Mouse (Mus musculus): ENCODE results near the gene Ino80b. TPM values are rescaled to one million over a fixed set of nuclear protein-coding genes. Genes with fewer than 3 reads are reported as not detected.

Gene Ino80b
- polyA plus RNA-seq, 1 experiment from 2014 or later = 13.3 TPM

DNA sequence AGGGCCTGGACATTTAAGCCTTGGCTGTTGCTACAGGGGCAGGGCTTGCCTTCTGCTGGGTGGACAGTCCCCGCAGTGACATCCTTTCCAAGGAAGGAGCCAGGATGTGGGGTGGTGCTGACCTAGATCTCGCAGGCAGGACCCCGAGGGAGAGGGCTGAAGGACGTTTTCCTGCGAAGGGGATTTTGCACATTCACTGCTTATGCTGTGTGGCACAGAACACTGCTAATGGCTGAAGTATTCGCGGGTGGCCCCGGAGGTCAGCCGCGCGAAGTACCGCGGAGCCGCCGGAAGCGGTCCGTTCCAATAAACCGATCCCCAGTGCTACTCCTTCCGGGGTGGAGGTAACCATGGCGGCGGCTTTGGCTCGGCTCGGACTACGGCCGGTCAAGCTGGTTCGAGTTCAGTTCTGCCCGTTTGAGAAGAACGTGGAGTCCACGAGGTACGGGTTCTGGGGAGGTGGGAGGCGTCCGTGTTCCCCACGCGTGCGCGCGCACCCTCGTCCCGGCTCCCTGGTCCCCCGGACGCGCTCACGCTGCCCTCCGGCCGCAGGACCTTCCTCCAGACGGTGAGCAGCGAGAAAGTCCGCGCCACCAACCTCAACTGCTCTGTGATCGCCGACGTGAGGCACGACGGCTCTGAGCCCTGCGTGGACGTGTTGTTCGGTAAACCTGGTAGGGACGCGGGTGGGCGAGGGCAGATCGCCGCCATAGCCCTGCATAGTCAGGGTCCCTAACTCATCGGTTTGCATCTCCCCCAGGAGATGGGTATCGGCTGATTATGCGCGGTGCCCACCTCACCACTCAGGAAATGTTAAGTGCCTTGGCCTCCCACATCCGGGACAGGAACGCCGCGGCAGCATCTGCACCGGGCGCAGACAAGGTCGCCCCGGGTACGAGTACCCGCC lies 16.2 kb downstream of the Ino80b start, which contains the start of gene Mrpl53:
TSS of gene Mrpl53 (plus strand) at position 279 of the 907 bp plus-strand sequence.
- WGBS = under 1% methylated on average over 76 of the region's 76 CpGs
- peak within 1 kb of the TSS; percentile 85 for H3K4me2 ChIP-seq
- peak; percentile 89 for ATAC-seq (ENCODE audit: insufficient read depth)

DNA sequence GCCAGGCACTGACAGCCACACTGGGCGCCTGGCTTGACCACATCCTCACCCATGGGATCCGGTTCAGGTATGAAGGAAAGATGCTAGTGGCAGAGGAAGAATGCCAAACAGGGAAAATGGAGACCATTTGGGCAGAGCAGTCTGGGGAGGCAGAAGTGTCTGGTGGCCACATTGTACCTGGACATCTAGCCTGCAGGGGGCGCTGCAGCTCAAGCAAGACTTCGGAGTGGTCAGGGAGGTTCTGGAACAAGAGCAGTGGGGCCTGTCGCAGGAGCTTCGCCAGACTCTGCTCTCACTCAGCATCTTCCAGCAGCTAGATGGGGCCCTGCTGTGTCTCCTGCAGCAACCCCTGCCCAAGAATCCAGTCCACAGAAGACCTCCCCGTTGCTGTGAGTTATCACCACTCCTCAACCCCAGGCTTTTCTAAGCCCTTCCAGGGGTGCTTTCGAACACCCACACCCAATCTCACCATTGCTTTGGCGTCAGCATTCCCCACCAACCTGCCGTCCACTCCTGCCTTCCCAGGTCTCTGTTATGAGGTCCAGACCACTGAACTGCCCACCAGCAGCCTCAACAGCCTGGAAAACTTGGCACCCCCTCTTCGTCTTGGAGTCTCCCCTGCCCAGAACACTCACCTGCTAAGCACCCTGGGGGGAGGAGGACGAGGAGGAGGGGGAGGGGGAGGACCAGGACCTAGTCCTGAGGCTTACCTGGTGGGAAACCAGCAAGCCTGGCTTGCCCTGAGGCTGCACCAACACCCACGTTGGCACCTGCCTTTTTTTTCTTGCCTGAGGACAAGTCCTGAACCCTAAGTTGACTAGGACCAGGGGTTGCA lies 17.4 kb downstream of the Ino80b start:
- TF ChIP-seq CTCF (IDR thresholded peaks at IDR 0.05; ENCODE audit: low read depth) = peak; percentile 90
- Histone ChIP-seq H3K4me2 (peak overlapping the region; percentile 85), H3K9me3 (ENCODE audit: low read depth, low read length) (no peaks in the 10 kb centered on the region), H3K4me3 (ENCODE audit: low read depth, low read length) (peak overlapping the region; percentile 73), H3K4me1 (ENCODE audit: insufficient read depth) (peaks cover 10% of the 10 kb centered on the region; the same call in 1 of the 2 replicates), H3K27ac (ENCODE audit: low read depth) (0 out of 2 replicates have a peak overlapping the region, but pooled peaks have one; percentile 85), H3K27me3 (ENCODE audit: insufficient read depth, low read length) (no peaks in the 10 kb centered on the region), H3K36me3 (ENCODE audit: insufficient read depth) (peaks cover 16% of the 10 kb centered on the region; the same call in 1 of the 2 replicates), H3K9ac (peak overlapping the region; percentile 88)
- peak; percentile 31; the same call in 1 of the 2 replicates for ATAC-seq (ENCODE audit: insufficient read depth)
- DNase-seq = peak; percentile 86
- 39% methylated on average over 13 of the region's 13 CpGs for WGBS

More for the DNA sequence above, 16.2 kb downstream of the Ino80b start, which contains the start of gene Mrpl53:
- Histone ChIP-seq H3K9ac (peak within 1 kb of the TSS; percentile 88), H3K27ac (ENCODE audit: low read depth) (peak within 1 kb of the TSS; percentile 85), H3K27me3 (ENCODE audit: insufficient read depth, low read length) (no peaks in the 10 kb centered on the region), H3K9me3 (ENCODE audit: low read depth, low read length) (no peaks in the 10 kb centered on the region), H3K4me3 (ENCODE audit: low read depth, low read length) (peak within 1 kb of the TSS; percentile 73), H3K4me1 (ENCODE audit: insufficient read depth) (0 out of 2 replicates have a peak, but pooled peaks cover 6% of the 10 kb centered on the region), H3K36me3 (ENCODE audit: insufficient read depth) (peaks cover 16% of the 10 kb centered on the region; the same call in 1 of the 2 replicates)
- no peak for TF ChIP-seq CTCF (IDR thresholded peaks at IDR 0.05; ENCODE audit: low read depth)
- DNase-seq = peak; percentile 90

DNA sequence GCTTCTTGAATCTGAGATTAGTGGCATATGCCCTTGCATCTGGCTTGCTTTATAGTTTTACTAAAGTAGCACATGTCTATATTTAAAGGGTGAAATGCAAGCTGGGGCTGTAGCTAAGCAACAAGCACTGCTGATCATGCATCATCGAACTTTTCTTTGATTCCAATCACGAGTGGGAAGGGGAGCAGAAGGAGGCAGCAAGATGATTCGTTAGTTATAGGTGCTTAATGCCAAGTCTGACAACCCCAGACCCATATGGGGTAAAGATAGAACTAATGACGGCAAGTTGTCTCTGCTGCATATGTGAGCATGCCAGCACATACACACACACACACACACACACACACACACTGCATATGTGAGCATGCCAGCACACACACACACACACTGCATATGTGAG lies 21.1 kb downstream of the Ino80b start:
- no peak for ATAC-seq (ENCODE audit: insufficient read depth)
- peaks cover 9% of the 10 kb centered on the region; the same call in 1 of the 2 replicates for H3K4me1 ChIP-seq (ENCODE audit: insufficient read depth)
- DNase-seq = no peak
- no peak overlapping the region for H3K9ac ChIP-seq
- WGBS = 71% methylated on average over 4 of the region's 4 CpGs
- no peak for TF ChIP-seq CTCF (IDR thresholded peaks at IDR 0.05; ENCODE audit: low read depth)
- H3K36me3 ChIP-seq (ENCODE audit: insufficient read depth) = peaks cover 9% of the 10 kb centered on the region; the same call in 1 of the 2 replicates
- H3K27ac ChIP-seq (ENCODE audit: low read depth) = no peak overlapping the region
- H3K9me3 ChIP-seq (ENCODE audit: low read depth, low read length) = no peaks in the 10 kb centered on the region
- H3K27me3 ChIP-seq (ENCODE audit: insufficient read depth, low read length) = no peaks in the 10 kb centered on the region
- H3K4me2 ChIP-seq = no peak overlapping the region
- no peak overlapping the region for H3K4me3 ChIP-seq (ENCODE audit: low read depth, low read length)

DNA sequence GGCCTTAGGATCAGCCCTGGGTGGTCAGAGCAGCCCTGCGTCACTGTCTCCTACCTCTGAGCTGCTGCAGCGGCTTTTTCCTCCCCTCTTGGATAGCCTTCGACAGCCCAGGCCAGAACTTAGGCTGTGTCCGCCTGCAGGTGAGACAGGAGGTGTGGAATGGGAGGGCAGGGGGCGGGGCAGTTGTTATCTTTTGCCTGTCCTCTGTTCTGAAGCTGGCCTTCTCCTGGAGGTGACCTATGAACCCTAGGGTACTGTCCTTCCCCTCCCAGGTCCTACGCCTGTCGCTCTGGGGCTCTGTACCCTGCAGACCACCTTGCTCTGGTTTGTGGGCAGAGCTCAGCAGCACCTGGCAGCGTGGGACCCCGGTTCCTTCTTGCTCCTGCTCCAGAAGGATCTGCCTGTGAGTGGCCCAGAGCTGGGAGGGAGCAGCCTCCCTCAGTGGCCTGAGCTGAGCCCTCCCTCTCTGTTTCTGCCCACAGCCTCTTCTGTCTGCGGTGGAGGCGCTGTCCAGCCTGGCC lies 22.0 kb downstream of the Ino80b start:
- Histone ChIP-seq H3K9me3 (ENCODE audit: low read depth, low read length) (no peaks in the 10 kb centered on the region), H3K4me2 (peak overlapping the region; percentile 100), H3K9ac (no peak overlapping the region), H3K4me1 (ENCODE audit: insufficient read depth) (peaks cover 7% of the 10 kb centered on the region; the same call in 1 of the 2 replicates), H3K36me3 (ENCODE audit: insufficient read depth) (peaks cover 9% of the 10 kb centered on the region; the same call in 1 of the 2 replicates), H3K4me3 (ENCODE audit: low read depth, low read length) (no peak overlapping the region), H3K27ac (ENCODE audit: low read depth) (no peak overlapping the region), H3K27me3 (ENCODE audit: insufficient read depth, low read length) (no peaks in the 10 kb centered on the region)
- ATAC-seq (ENCODE audit: insufficient read depth) (no peak), DNase-seq (no peak)
- 43% methylated on average over 11 of the region's 11 CpGs for WGBS
- TF ChIP-seq CTCF (IDR thresholded peaks at IDR 0.05; ENCODE audit: low read depth) = no peak

DNA sequence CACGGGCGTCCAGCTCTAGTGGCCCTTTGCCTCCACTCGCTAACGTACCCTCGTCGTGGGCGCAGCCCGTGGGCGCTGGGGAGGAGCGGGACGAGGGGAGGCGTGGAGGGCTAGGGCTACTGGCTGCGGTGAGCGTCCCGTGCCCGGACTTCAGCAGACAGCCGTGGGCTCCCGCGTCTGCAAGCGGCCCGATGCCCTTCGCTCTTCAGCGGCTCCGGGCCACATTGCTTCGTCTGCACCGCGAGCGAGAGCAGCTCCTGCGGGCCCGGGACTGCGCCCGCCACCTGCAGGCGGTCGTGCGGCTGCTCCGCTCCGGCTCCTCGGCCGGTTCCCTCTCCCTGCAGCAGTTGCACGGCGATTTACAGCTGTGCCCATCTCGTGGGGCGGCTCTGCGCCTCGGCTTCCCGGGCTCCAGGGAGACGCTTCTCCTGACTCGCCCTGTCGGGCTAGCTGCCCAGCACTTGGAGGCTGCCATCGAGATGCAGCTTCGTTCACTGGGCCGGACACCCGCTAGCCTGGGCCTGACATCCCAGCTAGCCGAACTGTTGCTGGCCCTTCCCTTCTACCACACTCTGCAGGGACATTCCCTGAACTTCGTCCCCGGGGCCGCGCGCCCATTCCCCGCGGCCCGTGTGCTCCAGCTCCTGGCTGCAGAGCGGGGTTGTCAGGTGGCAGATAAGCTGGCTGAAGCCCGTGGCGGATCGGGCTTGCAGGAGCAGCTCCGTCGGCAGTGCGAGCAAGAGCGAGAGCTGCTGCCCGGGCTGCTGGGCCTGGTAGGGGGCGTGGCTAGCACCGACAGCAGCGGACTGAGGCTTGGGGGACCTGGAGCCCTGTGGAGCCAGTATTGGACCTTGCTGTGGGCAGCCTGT lies 23.3 kb downstream of the Ino80b start:
- H3K27ac ChIP-seq (ENCODE audit: low read depth) = peak overlapping the region; percentile 80
- DNase-seq (peak; percentile 80), ATAC-seq (ENCODE audit: insufficient read depth) (peak; percentile 84)
- no peaks in the 10 kb centered on the region for H3K9me3 ChIP-seq (ENCODE audit: low read depth, low read length)
- H3K27me3 ChIP-seq (ENCODE audit: insufficient read depth, low read length) = no peaks in the 10 kb centered on the region
- H3K9ac ChIP-seq = peak overlapping the region; percentile 76
- peak overlapping the region; percentile 100 for H3K4me2 ChIP-seq
- WGBS = under 1% methylated on average over 68 of the region's 74 CpGs
- H3K4me1 ChIP-seq (ENCODE audit: insufficient read depth) = peaks cover 7% of the 10 kb centered on the region; the same call in 1 of the 2 replicates
- peak; percentile 45 for TF ChIP-seq CTCF (IDR thresholded peaks at IDR 0.05; ENCODE audit: low read depth)
- peak overlapping the region; percentile 80 for H3K4me3 ChIP-seq (ENCODE audit: low read depth, low read length)
- H3K36me3 ChIP-seq (ENCODE audit: insufficient read depth) = peaks cover 7% of the 10 kb centered on the region; the same call in 1 of the 2 replicates

DNA sequence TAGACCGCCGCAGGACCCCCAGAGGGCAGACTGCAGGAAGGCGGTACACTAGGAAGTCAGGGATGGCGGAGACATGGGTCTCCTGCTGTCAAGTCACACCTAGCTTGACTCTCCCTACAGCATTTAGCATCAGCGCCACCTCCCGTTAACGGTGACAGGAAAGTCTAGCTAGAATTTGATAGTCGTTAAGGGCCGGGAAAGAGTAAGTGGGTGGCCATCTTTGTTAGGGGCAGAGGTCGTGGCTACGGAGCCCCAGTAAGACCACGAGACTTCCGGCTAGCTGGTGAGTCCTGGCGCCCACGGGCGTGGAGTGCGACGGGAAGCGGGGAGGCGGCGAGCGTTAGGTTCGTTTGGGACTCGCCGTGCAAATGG lies 23.9 kb downstream of the Ino80b start, which contains the start of the genes Ccdc142 and Gm42688:
TSS of gene Ccdc142 (plus strand) at position 286 of the 372 bp plus-strand sequence.
TSS of gene Gm42688 (plus strand) at position 302 of the 372 bp plus-strand sequence.
- H3K4me3 ChIP-seq (ENCODE audit: low read depth, low read length) = peak within 1 kb of the TSS; percentile 80
- peak within 1 kb of the TSS; percentile 76 for H3K9ac ChIP-seq
- H3K27ac ChIP-seq (ENCODE audit: low read depth) = peak within 1 kb of the TSS; percentile 80
- H3K4me1 ChIP-seq (ENCODE audit: insufficient read depth) = peaks cover 7% of the 10 kb centered on the region; the same call in 1 of the 2 replicates
- DNase-seq (peak; percentile 91), ATAC-seq (ENCODE audit: insufficient read depth) (peak; percentile 88)
- H3K9me3 ChIP-seq (ENCODE audit: low read depth, low read length) = no peaks in the 10 kb centered on the region
- H3K27me3 ChIP-seq (ENCODE audit: insufficient read depth, low read length) = no peaks in the 10 kb centered on the region
- 2% methylated on average over 25 of the region's 25 CpGs for WGBS
- peak; percentile 65 for TF ChIP-seq CTCF (IDR thresholded peaks at IDR 0.05; ENCODE audit: low read depth)
- peak within 1 kb of the TSS; percentile 100 for H3K4me2 ChIP-seq
- 0 out of 2 replicates have a peak, but pooled peaks cover 3% of the 10 kb centered on the region for H3K36me3 ChIP-seq (ENCODE audit: insufficient read depth)
